Mouse (Mus musculus) kidney, adult 9 months (tissue): ENCODE measurements at regions not wholly inside any gene's neighbourhood (a gene's known extent, or its start where the extent isn't known, plus 50 kb on each side); places are given as distances from the start of the nearest gene placed in this dataset.
"Not testable (repeated sequence)": the region's sequence is repeated elsewhere in the genome, so short reads cannot be mapped to it uniquely, and the experiment has no call there.

ENCODE experiments used
- DNase-seq: peaks from one replicate; pipeline ENCODE4 v3.0.0; 2022

GRCm38 (mm10) chr6:89161746-89162145 lies 200.7 kb downstream of the Plxna1 start:
- no peak for DNase-seq

GRCm38 (mm10) chr6:89169520-89169919 lies 192.9 kb downstream of the Plxna1 start:
- DNase-seq: no peak

- not testable (repeated sequence) for DNase-seq
Measured at GRCm38 (mm10) chr6:89184920-89185319, 177.5 kb downstream of the Plxna1 start.

GRCm38 (mm10) chr6:89200514-89201284 lies 161.7 kb downstream of the Plxna1 start:
- DNase-seq: peak; percentile 8

GRCm38 (mm10) chr6:89215021-89215420 lies 147.4 kb downstream of the Plxna1 start:
- DNase-seq: no peak

GRCm38 (mm10) chr6:89235416-89236075 lies 126.9 kb downstream of the Plxna1 start:
- no peak for DNase-seq

GRCm38 (mm10) chr6:89236226-89236625 lies 126.2 kb downstream of the Plxna1 start:
- no peak for DNase-seq

- no peak for DNase-seq
Measured at GRCm38 (mm10) chr6:89236892-89237646, 125.4 kb downstream of the Plxna1 start.

- no peak for DNase-seq
Measured at GRCm38 (mm10) chr6:89238871-89239270, 123.5 kb downstream of the Plxna1 start.

GRCm38 (mm10) chr6:89239511-89239910 lies 122.9 kb downstream of the Plxna1 start:
- DNase-seq: peak; percentile 59

- DNase-seq: no peak
Measured at GRCm38 (mm10) chr6:89240168-89240705, 122.2 kb downstream of the Plxna1 start.

GRCm38 (mm10) chr6:89242371-89243288 lies 119.8 kb downstream of the Plxna1 start:
- DNase-seq: peak; percentile 29

GRCm38 (mm10) chr6:89245506-89245905 lies 116.9 kb downstream of the Plxna1 start:
- no peak for DNase-seq

GRCm38 (mm10) chr6:89246261-89246660 lies 116.2 kb downstream of the Plxna1 start:
- DNase-seq: no peak

GRCm38 (mm10) chr6:89248574-89248973 lies 113.8 kb downstream of the Plxna1 start:
- DNase-seq: no peak

GRCm38 (mm10) chr6:89249303-89249702 lies 113.1 kb downstream of the Plxna1 start:
- DNase-seq: no peak

GRCm38 (mm10) chr6:89251641-89252040 lies 110.8 kb downstream of the Plxna1 start:
- DNase-seq: no peak

- no peak for DNase-seq
Measured at GRCm38 (mm10) chr6:89256022-89256421, 106.4 kb downstream of the Plxna1 start.

GRCm38 (mm10) chr6:89256630-89257292 lies 105.7 kb downstream of the Plxna1 start:
- DNase-seq: no peak

- no peak for DNase-seq
Measured at GRCm38 (mm10) chr6:89257416-89257815, 105.0 kb downstream of the Plxna1 start.

GRCm38 (mm10) chr6:89258140-89258539 lies 104.3 kb downstream of the Plxna1 start:
- no peak for DNase-seq
